Mouse (Mus musculus): ENCODE data around the gene Pex14. TPM values are rescaled to one million over a fixed set of nuclear protein-coding genes. Genes with fewer than 3 reads are reported as not detected.

The Pex14 gene
- polyA plus RNA-seq, 1 experiment from 2014 or later, result 21.4 TPM

DNA sequence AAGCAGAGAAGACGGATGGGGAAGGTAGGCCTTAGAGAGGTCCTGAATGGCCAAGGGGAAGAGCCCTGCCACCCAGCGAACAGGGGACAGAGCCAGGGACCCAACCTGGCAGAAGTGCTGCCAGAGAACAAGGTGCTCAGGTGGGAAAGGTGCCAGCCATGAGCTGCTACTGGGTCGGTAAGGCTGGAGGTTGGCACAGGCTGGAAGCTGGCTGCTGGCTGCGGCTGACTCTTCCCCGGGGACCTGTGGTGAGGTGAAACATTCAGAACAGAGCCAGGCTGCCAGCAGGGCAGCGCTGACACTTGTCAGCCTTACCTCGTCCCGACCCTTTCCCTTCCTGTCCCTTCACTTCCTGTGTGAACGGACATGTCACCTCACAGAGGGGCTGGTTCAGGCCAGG is 171.4 kb downstream of the Pex14 start:
- no peak overlapping the region for H3K4me3 ChIP-seq (ENCODE audit: inconsistent target)
- no peaks in the 10 kb centered on the region for H3K36me3 ChIP-seq (ENCODE audit: inconsistent target)
- WGBS (ENCODE audit: missing documents), result 31% methylated on average over 9 of the region's 9 CpGs
- no peak overlapping the region for H3K27ac ChIP-seq
- no peaks in the 10 kb centered on the region for H3K79me2 ChIP-seq (ENCODE audit: inconsistent target)

DNA sequence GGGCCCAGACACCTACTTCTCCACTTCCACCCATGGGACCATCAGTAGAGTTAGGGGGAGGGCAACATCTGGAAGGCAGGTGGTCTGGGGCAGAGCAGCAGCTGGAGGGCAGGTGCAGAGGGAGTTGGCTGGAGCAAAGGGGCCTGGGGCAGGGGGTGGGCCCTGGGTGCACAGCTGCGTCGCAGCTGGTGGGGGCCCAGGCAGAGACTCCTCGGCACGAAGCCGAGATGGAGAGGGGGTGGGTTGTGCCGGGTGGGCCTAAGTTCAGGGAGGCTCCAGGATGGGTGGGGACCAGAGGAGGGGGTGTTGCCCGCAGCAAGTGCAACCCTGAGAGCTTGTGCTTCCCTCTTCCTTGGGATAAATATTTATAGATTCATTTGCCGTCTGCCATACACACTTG is 173.2 kb downstream of the Pex14 start:
- WGBS (ENCODE audit: missing documents), result 89% methylated on average over 8 of the region's 8 CpGs
- Histone ChIP-seq H3K36me3 (ENCODE audit: inconsistent target) (no peaks in the 10 kb centered on the region), H3K4me3 (ENCODE audit: inconsistent target) (no peak overlapping the region), H3K79me2 (ENCODE audit: inconsistent target) (no peaks in the 10 kb centered on the region), H3K27ac (no peak overlapping the region)

DNA sequence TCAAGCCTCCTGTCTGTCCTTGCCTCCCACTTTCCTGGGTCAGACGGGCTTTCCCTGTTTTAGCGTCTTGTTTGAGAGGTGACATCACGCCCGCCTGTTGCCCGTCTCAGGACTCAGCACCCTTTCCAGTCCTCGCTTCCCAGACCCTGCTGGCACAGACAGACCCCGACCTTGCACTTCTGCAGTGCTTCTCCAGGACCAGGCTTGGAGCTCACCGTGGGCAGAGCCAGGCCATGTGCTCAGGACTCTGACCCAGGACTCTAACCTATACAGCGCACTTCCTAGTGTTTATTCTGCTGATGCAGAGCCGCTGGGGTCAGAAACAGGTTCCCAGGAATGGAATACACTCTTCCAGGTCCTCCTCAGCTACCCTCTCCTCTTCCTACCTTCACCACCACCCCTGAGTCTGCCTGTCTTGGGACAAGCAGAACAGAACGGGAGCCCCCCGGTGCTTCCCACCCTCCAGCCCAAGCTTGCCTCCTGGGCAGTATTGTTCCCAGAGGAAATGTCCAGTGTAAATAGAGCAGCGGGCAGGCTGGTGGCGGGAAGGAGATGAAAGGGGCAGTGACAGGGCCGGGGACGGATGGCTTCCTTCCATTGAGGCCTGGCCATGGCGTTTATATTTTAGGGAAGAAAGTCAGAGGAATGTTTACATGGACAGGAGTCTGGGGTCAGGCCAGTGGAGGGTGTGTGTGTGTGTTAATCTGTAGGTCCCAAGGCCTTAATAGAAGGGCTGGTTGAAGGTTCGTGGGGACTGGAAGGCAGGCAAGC is 173.9 kb downstream of the Pex14 start:
- Histone ChIP-seq H3K27ac (no peak overlapping the region), H3K4me3 (ENCODE audit: inconsistent target) (no peak overlapping the region), H3K36me3 (ENCODE audit: inconsistent target) (no peaks in the 10 kb centered on the region), H3K79me2 (ENCODE audit: inconsistent target) (no peaks in the 10 kb centered on the region)
- WGBS (ENCODE audit: missing documents), result 90% methylated on average over 18 of the region's 18 CpGs

DNA sequence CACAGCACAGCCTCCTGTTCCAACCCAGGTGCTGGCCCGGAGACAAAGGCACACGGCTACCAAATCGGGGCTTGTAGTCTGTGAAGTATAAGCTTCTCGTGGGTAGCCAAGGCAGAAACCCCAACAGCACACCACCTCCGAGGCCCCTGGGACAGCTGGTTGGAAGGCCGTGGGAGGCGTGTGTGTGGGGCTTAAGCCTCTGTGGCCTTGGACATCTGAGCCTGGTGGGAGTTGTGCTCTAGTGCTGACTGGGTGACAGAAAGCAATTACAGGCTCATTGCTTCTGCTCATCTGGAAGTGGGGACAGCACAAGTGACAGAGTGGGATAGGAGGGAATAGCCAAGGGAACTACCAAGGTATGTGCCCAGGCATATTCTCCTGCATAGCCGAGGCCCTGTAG is 175.7 kb downstream of the Pex14 start:
- Histone ChIP-seq H3K36me3 (ENCODE audit: inconsistent target) (no peaks in the 10 kb centered on the region), H3K4me3 (ENCODE audit: inconsistent target) (no peak overlapping the region), H3K27ac (no peak overlapping the region), H3K79me2 (ENCODE audit: inconsistent target) (no peaks in the 10 kb centered on the region)
- 75% methylated on average over 8 of the region's 8 CpGs for WGBS (ENCODE audit: missing documents)

DNA sequence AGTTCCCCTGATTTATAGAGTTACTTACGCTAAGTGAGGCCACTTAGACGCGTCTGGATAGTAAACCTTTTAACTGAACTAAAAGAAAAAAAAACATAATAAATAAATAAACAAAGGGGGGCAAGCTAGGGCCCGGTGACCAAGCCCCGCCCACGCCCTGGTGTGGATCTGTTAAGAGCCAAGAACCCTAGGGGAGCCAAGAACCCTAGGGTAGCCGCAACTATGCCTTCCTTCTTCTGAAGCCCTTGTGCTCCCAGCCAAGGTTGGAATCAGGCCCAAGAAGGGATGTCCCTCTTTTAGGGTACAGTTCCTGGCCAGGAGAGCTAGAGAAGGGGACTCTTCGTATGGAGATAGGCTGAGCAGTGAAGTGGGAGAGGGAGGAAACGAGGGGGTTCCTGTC is 176.3 kb downstream of the Pex14 start:
- H3K36me3 ChIP-seq (ENCODE audit: inconsistent target), result no peaks in the 10 kb centered on the region
- H3K27ac ChIP-seq, result no peak overlapping the region
- 76% methylated on average over 7 of the region's 9 CpGs for WGBS (ENCODE audit: missing documents)
- H3K79me2 ChIP-seq (ENCODE audit: inconsistent target), result no peaks in the 10 kb centered on the region
- no peak overlapping the region for H3K4me3 ChIP-seq (ENCODE audit: inconsistent target)

DNA sequence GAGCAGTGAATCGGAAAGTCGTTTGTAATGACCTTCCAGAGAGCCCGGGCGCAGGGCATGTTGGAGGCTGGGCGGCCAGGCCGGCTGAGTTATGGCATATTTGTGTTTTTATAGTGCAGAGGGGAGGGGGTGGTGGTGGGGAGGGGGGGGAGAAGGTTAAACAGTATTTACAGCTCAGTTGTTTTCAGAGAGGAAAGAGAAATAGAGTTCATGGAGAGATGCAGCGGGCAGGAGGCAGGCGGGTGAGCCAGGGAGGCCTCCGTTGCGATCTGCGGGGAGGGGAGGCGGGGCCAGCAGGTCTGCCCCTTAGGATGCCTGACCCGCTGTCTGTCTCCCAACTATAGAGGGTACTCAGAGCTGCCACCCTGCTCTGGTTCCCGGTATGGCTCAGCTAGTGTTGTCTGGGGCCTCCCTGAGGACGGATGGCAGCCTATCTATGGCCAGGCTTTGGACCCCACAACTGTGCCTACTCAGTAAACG is 177.4 kb downstream of the Pex14 start:
- 85% methylated on average over 15 of the region's 16 CpGs for WGBS (ENCODE audit: missing documents)
- Histone ChIP-seq H3K36me3 (ENCODE audit: inconsistent target) (no peaks in the 10 kb centered on the region), H3K4me3 (ENCODE audit: inconsistent target) (no peak overlapping the region), H3K27ac (no peak overlapping the region), H3K79me2 (ENCODE audit: inconsistent target) (no peaks in the 10 kb centered on the region)

DNA sequence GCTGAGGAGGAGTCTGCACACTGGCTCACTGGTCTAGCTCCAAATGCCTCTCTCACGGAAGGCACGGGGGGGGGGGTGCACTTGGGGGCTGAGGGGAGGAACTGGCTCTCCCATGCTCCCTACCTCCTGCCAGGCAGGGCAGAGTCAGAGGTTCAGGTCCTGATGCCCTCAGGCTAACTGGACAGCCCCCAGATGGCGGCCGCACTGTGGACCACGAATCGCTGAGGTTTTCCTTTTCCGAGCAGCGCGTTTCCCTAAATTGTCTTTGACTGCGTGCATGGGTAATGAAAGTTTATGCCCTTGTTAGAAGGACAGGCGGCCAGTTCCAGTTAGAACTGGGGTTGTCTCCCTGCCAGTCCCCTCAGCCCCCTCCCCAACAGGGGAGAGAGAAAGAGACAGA is 179.1 kb downstream of the Pex14 start:
- Histone ChIP-seq H3K27ac (no peak overlapping the region), H3K4me3 (ENCODE audit: inconsistent target) (no peak overlapping the region), H3K36me3 (ENCODE audit: inconsistent target) (no peaks in the 10 kb centered on the region), H3K79me2 (ENCODE audit: inconsistent target) (no peaks in the 10 kb centered on the region)
- 18% methylated on average over 11 of the region's 11 CpGs for WGBS (ENCODE audit: missing documents)

DNA sequence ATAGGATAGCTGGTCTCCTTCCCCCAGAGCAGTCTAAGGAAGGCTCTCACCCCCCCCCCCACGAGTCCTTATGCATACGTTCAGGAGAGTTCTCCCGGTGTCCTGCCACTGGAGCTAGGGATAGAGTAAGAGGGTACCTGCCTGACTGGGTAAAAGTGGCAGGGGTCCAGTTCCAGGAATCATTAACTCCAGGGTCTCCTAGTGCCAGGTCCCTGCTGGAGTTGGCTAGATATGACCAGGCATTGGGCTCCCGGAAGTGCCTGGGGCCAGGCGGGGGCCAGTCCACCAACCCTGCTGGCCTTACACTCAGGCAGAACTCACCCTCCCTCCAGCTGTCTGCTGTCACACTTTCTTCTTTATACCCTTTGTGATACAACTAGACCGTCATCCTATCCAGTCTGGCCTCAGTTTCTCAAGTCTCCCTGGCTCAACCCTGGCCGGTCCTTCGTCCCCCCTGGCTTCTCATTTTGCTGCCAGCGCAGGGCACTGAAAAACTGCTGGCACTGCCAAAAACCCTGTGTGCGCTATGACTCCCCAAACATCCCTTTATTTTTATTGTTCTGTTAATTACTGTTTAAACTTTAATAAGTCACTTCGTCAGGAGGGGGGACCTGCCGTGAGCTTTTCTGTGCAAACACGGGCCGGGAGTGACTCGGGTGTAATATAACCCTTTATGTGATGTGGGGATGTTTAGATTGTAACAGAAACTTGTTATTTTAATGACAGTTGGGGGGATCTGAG is 180.8 kb downstream of the Pex14 start:
- 97% methylated on average over 15 of the region's 15 CpGs for WGBS (ENCODE audit: missing documents)
- Histone ChIP-seq H3K79me2 (ENCODE audit: inconsistent target) (no peaks in the 10 kb centered on the region), H3K36me3 (ENCODE audit: inconsistent target) (no peaks in the 10 kb centered on the region), H3K27ac (no peak overlapping the region), H3K4me3 (ENCODE audit: inconsistent target) (no peak overlapping the region)

DNA sequence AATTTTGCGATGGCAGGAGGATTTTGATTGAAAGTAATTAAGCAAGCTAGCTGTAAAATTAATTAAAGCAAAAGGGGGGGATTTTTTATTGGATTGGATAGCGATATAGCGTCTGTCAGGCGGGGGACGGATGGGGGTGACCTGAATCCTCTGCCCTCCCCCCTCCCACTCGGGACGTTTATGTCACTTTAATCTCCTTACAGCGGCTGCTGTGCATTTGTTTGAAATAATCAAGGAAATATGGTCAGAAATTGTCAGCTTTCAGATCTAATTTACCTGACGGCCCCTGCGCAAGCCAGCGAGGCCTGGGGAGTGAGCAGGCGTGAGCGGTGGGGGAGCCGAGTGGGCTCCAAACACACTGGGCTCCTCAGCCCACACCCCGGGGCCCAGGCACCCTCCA is 183.8 kb downstream of the Pex14 start:
- H3K27ac ChIP-seq, result no peak overlapping the region
- H3K79me2 ChIP-seq (ENCODE audit: inconsistent target), result no peaks in the 10 kb centered on the region
- no peaks in the 10 kb centered on the region for H3K36me3 ChIP-seq (ENCODE audit: inconsistent target)
- H3K4me3 ChIP-seq (ENCODE audit: inconsistent target), result no peak overlapping the region
- 90% methylated on average over 14 of the region's 15 CpGs for WGBS (ENCODE audit: missing documents)

DNA sequence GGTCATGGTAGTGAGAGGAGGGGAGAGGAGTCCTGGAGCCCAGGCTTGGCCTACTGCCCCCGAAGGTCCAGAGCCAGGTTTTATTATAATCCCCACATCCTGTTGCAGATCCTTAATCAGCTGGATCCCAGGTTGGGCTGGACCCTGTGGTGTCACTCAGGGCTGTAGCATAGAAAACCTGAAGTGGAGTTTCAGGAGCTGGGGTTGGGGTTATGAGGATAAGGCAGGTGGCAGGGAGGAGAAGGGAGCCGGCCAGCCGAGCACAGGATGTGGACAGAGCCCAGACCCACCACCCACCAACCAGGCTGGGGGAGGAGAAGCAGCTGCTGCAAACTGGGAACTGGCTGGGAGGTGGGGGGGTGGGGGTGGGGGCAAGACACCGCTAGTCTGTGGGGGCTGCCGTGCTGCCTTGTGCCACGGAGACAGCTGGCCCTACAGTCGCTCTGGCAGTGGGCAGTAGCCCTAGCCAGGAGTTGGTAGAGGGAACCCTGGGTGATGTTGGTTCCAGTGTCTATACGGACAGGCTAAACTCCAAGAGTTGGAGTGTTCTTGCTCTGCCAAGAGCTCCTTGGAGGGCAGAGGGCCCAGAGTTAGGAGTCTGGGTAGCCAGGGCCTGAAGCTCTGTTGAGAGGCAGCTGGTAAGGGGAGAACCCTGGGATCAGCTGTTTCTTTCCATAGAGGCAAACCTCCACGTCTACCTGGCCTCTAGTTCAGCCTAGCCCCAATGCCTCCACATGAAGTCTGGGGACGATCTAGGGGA is 184.6 kb downstream of the Pex14 start:
- no peak overlapping the region for H3K27ac ChIP-seq
- H3K4me3 ChIP-seq (ENCODE audit: inconsistent target), result no peak overlapping the region
- H3K36me3 ChIP-seq (ENCODE audit: inconsistent target), result no peaks in the 10 kb centered on the region
- H3K79me2 ChIP-seq (ENCODE audit: inconsistent target), result no peaks in the 10 kb centered on the region
- 53% methylated on average over 10 of the region's 10 CpGs for WGBS (ENCODE audit: missing documents)

DNA sequence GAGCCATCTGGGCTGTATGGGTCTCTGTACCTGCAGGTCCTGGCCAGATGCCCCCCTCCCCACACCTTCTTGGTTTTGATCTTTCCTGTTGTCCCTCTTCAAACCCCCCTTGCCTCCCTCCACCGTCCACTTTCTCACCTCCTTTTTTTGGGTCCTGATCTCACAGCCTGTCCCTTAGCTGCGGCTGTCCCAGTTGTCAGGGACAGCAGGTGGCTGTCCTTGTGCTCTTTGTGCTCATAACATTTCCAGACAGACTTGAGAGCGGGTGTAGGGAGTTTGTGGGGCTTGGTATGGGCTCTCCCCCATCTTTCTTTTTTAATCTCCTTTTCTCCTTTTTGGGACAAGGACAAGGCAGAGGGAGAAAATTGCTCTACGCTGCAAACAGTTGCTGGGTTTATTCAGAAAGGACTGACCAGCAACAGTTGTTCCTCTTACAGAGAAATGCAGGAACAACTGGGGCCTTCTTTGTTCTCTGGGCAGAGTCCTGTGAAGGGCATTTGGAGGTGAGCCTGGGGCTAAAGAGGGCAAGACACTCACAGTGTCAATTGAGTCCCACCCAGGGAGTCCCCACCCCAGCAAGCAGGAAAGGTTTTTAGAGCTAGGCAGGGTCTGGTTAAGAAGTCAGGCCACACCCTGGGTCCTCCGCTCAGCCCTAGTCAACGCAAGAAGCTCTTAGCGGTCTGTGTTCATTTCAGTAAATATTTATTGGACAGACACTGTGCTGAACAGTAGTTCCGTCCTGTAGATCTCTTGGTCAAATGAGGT is 186.7 kb downstream of the Pex14 start:
- 88% methylated on average over 8 of the region's 8 CpGs for WGBS (ENCODE audit: missing documents)
- H3K4me3 ChIP-seq (ENCODE audit: inconsistent target), result no peak overlapping the region
- H3K27ac ChIP-seq, result no peak overlapping the region
- no peaks in the 10 kb centered on the region for H3K79me2 ChIP-seq (ENCODE audit: inconsistent target)
- no peaks in the 10 kb centered on the region for H3K36me3 ChIP-seq (ENCODE audit: inconsistent target)

DNA sequence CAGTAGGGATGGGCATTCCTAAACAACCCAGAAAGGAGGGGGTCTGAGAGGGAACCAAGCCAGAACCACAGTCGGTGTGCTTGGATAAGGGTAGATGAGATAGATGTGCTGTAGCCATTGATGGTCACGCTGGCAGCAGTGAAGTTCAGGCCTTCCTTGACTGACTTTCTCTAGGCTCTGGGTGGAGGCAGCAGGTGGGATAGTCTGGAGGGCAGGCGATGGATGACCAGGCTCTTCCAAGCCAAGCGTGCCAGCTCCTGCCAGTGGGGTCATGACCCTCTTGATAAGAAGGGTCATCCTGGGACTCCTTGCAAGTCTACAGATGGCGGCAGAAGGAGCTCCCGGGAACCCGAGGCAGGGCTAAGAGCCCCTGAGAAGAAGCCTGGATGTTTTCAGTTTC is 187.5 kb downstream of the Pex14 start:
- H3K36me3 ChIP-seq (ENCODE audit: inconsistent target), result no peaks in the 10 kb centered on the region
- H3K4me3 ChIP-seq (ENCODE audit: inconsistent target), result no peak overlapping the region
- H3K27ac ChIP-seq, result no peak overlapping the region
- WGBS (ENCODE audit: missing documents), result 92% methylated on average over 7 of the region's 7 CpGs
- H3K79me2 ChIP-seq (ENCODE audit: inconsistent target), result no peaks in the 10 kb centered on the region
